Comparison of ENCODE assay signal across 1 mouse cellular context in genomic region chr2:91942356-91942755, GRCm38 (mm10).
TF ChIP-seq lines count a peak whose summit lies in the region.

No protein-coding gene starts in this region.

TF ChIP-seq in CH12.LX, 34 proteins besides CTCF, POLR2A, EP300 and RAD21 (continued from another document):
- TF ChIP-seq JUND (conservative IDR thresholded peaks at IDR 0.05; ENCODE audit: low read depth, low read length), result no peak
- no peak for TF ChIP-seq MYC (IDR thresholded peaks at IDR 0.05; ENCODE audit: low read depth, low read length)
